Mouse (Mus musculus): ENCODE measurements around the gene Man2a2.
A peak's percentile ranks its signal among the peaks of the same experiment; 100 is the strongest.
"Not testable (repeated sequence)": the region's sequence is repeated elsewhere in the genome, so short reads cannot be mapped to it uniquely, and the experiment has no call there.

The Man2a2 gene

GRCm38 (mm10) chr7:80402651-80403321 lies 31.6 kb upstream of the Man2a2 start:
- Histone ChIP-seq H3K36me3 (ENCODE audit: insufficient read depth, low read length) (no peaks in the 10 kb centered on the region), H3K4me1 (replicated peaks; ENCODE audit: low read depth, low read length) (peaks cover 38% of the 10 kb centered on the region), H3K4me3 (replicated peaks; ENCODE audit: low read length) (peak overlapping the region; percentile 87), H3K27me3 (ENCODE audit: insufficient read depth, low read length) (peaks cover 71% of the 10 kb centered on the region), H3K9me3 (ENCODE audit: low read length) (no peaks in the 10 kb centered on the region)
- no peak for TF ChIP-seq POU5F1 (IDR thresholded peaks at IDR 0.05; ENCODE audit: borderline replicate concordance, low read length)
- TF ChIP-seq NANOG (IDR thresholded peaks at IDR 0.05; ENCODE audit: borderline replicate concordance, low read length): no peak
- no peak for TF ChIP-seq CTCF (conservative IDR thresholded peaks at IDR 0.05; ENCODE audit: low read length)

DNA sequence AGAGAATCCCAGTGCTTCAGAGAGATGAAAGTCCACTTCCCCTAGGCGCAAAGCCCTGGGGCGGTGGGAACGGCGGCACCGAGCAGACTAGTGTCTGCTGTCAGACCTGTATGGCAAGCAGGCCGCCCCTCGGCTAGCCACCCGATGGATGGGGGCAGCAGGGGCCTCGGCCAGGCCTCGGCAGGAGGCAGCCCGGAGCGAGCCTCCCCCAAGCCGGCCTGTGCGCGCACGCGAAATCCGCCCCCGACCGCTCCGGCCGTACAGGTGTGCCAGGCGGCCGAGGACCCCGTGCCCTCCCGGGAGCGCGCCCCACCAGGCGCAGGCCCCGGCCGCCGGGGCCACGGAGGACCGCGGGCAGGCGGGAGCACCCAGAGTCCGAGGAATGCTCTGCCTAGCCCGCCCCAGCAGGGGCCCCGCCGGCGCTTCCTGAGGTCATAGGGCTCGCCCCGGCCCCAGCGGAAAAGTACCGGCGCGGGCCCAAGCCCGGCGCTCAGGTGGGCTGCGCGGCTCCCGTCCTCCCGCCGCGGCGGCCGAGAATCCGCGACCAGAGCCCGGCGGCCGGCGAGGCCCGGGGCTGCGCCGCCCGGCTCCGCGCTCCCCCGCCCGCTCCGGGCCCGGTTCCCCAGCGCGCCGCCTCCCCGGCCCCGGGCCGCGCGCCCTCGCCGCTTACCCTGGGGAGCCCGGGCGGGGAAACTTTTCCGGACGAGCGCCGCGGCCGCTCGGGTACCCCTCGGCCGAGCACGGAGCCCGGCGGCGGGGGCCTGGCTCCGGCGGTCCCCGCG lies 30.9 kb upstream of the Man2a2 start:
- Histone ChIP-seq H3K4me1 (replicated peaks; ENCODE audit: low read depth, low read length) (peaks cover 39% of the 10 kb centered on the region), H3K36me3 (ENCODE audit: insufficient read depth, low read length) (peaks cover 1% of the 10 kb centered on the region), H3K4me3 (replicated peaks; ENCODE audit: low read length) (peak overlapping the region; percentile 87), H3K9me3 (ENCODE audit: low read length) (no peaks in the 10 kb centered on the region), H3K27me3 (ENCODE audit: insufficient read depth, low read length) (peaks cover 64% of the 10 kb centered on the region)
- TF ChIP-seq NANOG (IDR thresholded peaks at IDR 0.05; ENCODE audit: borderline replicate concordance, low read length) (no peak), CTCF (conservative IDR thresholded peaks at IDR 0.05; ENCODE audit: low read length) (no peak), POU5F1 (IDR thresholded peaks at IDR 0.05; ENCODE audit: borderline replicate concordance, low read length) (no peak)

DNA sequence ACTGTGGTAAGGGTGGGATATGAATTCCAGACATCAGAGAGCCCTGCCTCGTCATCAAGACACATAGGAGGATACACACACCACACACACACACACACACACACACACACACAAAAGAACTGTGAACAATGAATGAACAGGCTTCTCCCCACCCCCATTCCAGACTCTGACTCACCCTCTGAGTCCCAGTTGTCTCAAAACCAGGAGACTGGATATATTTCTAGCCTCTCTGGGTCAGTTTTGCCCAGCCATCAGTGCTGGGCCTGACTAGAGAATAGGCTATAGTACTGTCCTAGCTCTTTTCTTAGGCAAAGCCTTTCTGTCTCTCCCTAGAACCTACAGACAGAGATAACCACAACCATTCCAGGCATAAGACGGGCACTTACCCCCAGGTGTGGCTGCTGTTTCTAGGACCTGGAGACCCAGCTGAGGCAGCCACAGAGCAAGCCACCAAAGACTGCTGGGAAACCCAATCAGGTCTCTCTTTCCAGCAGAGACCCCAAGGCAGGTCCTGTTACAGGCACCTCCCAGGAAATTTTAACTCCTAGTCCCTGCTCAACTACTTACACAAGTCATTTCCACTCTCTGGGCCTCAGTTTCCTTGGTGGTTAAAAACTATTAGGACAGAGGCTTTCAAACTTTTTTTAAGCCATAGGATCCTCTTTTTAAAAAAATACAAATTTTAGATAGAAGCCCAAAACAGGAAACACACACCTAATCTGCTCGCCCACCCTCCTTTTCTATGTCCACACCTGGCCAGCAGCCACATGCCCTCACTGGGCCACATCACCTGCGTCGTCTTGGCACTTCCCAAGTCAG lies 30.1 kb upstream of the Man2a2 start:
- peaks cover 57% of the 10 kb centered on the region for H3K27me3 ChIP-seq (ENCODE audit: insufficient read depth, low read length)

DNA sequence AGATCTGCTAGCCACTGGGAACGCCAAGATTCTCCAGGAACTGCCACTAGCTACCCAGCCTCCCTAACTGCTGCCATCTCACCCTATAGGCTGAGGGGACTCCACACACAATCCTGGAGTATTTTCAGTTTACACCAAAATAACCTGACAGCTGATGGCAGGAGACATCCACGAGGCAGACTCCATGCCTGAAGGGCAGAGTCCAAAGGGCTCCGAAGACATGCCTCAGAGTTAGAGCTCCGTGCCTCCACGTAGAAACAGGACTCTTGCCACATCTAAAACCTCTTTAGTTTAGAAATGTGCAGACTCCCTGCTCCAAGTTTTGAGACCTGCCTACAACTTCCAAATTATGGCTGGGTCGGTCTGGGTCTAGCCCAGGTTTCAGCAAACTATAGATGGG lies 29.4 kb upstream of the Man2a2 start:
- H3K4me1 ChIP-seq (replicated peaks; ENCODE audit: low read depth, low read length): peaks cover 39% of the 10 kb centered on the region
- H3K27me3 ChIP-seq (ENCODE audit: insufficient read depth, low read length): peaks cover 50% of the 10 kb centered on the region
- no peaks in the 10 kb centered on the region for H3K9me3 ChIP-seq (ENCODE audit: low read length)
- peaks cover 12% of the 10 kb centered on the region for H3K36me3 ChIP-seq (ENCODE audit: insufficient read depth, low read length)
- H3K4me3 ChIP-seq (replicated peaks; ENCODE audit: low read length): no peak overlapping the region
- TF ChIP-seq POU5F1 (IDR thresholded peaks at IDR 0.05; ENCODE audit: borderline replicate concordance, low read length) (no peak), CTCF (conservative IDR thresholded peaks at IDR 0.05; ENCODE audit: low read length) (no peak), NANOG (IDR thresholded peaks at IDR 0.05; ENCODE audit: borderline replicate concordance, low read length) (no peak)

More for the DNA sequence above, 30.1 kb upstream of the Man2a2 start:
- H3K36me3 ChIP-seq (ENCODE audit: insufficient read depth, low read length): peaks cover 7% of the 10 kb centered on the region
- H3K4me1 ChIP-seq (replicated peaks; ENCODE audit: low read depth, low read length): peaks cover 39% of the 10 kb centered on the region
- TF ChIP-seq POU5F1 (IDR thresholded peaks at IDR 0.05; ENCODE audit: borderline replicate concordance, low read length): no peak
- TF ChIP-seq NANOG (IDR thresholded peaks at IDR 0.05; ENCODE audit: borderline replicate concordance, low read length): no peak
- TF ChIP-seq CTCF (conservative IDR thresholded peaks at IDR 0.05; ENCODE audit: low read length): no peak
- peak overlapping the region; percentile 87 for H3K4me3 ChIP-seq (replicated peaks; ENCODE audit: low read length)
- no peaks in the 10 kb centered on the region for H3K9me3 ChIP-seq (ENCODE audit: low read length)

DNA sequence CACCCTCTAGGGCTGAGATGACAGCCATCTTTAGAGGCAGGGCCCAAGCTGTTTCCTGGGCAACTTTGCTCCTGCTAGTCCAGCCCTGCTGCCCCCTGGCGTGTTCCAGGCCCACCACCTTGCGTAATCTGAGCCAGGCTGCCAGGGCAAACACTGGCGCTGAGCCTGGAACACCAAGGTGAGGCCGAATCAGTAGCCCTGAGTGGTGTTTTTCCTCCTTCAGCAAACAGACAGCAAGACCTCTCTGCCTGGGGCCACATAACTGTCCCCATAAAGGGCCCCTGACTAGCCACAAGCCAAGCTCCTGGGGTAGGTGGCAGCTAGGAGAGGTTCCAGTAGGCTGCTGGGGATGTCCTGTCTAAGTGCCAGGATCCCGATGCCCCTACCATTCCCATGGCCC lies 28.9 kb upstream of the Man2a2 start:
- no peaks in the 10 kb centered on the region for H3K9me3 ChIP-seq (ENCODE audit: low read length)
- no peak overlapping the region for H3K4me3 ChIP-seq (replicated peaks; ENCODE audit: low read length)
- TF ChIP-seq POU5F1 (IDR thresholded peaks at IDR 0.05; ENCODE audit: borderline replicate concordance, low read length) (no peak), CTCF (conservative IDR thresholded peaks at IDR 0.05; ENCODE audit: low read length) (no peak), NANOG (IDR thresholded peaks at IDR 0.05; ENCODE audit: borderline replicate concordance, low read length) (no peak)
- peaks cover 16% of the 10 kb centered on the region for H3K36me3 ChIP-seq (ENCODE audit: insufficient read depth, low read length)
- H3K27me3 ChIP-seq (ENCODE audit: insufficient read depth, low read length): peaks cover 46% of the 10 kb centered on the region
- peaks cover 39% of the 10 kb centered on the region for H3K4me1 ChIP-seq (replicated peaks; ENCODE audit: low read depth, low read length)

DNA sequence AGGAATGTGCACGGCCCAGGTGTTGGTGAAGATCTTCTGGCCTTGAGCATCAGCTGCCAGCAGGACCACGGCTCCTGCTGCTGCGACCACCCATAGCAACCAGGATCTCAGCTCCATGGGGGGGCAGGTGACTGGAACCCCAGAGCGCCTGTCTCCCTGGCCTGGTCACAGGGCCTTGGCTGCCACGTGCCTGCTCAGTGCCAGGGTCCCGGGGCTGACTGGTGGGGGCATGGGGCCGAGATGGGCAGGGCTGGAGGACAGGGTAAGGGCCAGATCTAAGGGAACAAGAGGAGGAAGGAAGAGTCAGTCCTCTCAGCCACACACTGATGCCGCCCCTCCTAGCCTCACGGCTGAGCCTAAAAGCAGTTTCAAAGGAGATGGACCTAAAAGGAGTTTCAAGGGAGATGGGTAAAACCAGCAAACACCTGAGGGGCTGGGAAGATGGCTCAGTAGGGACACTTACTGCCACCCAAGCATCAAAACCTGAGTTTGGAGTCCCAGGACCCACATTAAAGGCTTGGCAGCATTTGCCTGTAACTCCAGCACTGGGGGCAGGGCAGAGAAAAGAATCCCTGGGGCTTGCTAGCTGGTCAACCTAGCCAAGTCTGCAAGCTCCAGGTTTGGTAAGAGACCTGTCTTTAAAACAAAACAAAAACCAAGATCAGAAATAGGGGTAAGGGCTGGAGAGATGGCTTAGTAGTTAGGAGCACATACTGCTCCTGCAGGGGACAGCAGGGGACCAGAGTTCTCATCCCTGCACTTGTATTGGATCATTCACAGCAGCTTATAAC lies 27.7 kb upstream of the Man2a2 start:
- Histone ChIP-seq H3K36me3 (ENCODE audit: insufficient read depth, low read length) (peaks cover 16% of the 10 kb centered on the region), H3K27me3 (ENCODE audit: insufficient read depth, low read length) (peaks cover 34% of the 10 kb centered on the region), H3K4me3 (replicated peaks; ENCODE audit: low read length) (no peak overlapping the region), H3K9me3 (ENCODE audit: low read length) (no peaks in the 10 kb centered on the region), H3K4me1 (replicated peaks; ENCODE audit: low read depth, low read length) (peaks cover 33% of the 10 kb centered on the region)
- TF ChIP-seq CTCF (conservative IDR thresholded peaks at IDR 0.05; ENCODE audit: low read length) (no peak), NANOG (IDR thresholded peaks at IDR 0.05; ENCODE audit: borderline replicate concordance, low read length) (no peak), POU5F1 (IDR thresholded peaks at IDR 0.05; ENCODE audit: borderline replicate concordance, low read length) (no peak)

GRCm38 (mm10) chr7:80397986-80398385 lies 26.8 kb upstream of the Man2a2 start:
- peaks cover 25% of the 10 kb centered on the region for H3K4me1 ChIP-seq (replicated peaks; ENCODE audit: low read depth, low read length)
- TF ChIP-seq CTCF (conservative IDR thresholded peaks at IDR 0.05; ENCODE audit: low read length): no peak
- TF ChIP-seq NANOG (IDR thresholded peaks at IDR 0.05; ENCODE audit: borderline replicate concordance, low read length): no peak
- no peak for TF ChIP-seq POU5F1 (IDR thresholded peaks at IDR 0.05; ENCODE audit: borderline replicate concordance, low read length)
- H3K9me3 ChIP-seq (ENCODE audit: low read length): no peaks in the 10 kb centered on the region
- H3K4me3 ChIP-seq (replicated peaks; ENCODE audit: low read length): no peak overlapping the region
- peaks cover 26% of the 10 kb centered on the region for H3K27me3 ChIP-seq (ENCODE audit: insufficient read depth, low read length)
- H3K36me3 ChIP-seq (ENCODE audit: insufficient read depth, low read length): peaks cover 23% of the 10 kb centered on the region

DNA sequence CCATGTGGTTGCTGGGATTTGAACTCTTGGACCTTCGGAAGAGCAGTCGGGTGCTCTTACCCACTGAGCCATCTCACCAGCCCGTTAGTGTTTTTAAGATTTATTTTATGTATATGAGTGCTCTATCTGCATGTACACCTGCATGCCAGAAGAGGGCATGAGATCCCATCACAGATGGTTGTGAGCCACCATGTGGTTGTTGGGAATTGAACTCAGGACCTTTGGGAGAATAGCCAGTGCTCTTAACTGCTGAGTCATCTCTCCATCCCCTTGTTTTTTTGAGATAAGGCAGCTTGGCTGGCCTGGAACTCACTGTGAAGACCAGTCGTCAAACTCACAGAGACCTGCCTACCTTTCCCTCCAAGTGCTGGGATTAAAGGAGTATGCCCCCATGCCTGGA lies 25.3 kb upstream of the Man2a2 start:
- not testable (repeated sequence) for H3K4me3 ChIP-seq (replicated peaks; ENCODE audit: low read length); H3K9me3 ChIP-seq (ENCODE audit: low read length)
- H3K4me1 ChIP-seq (replicated peaks; ENCODE audit: low read depth, low read length): peaks cover 30% of the 10 kb centered on the region
- H3K27me3 ChIP-seq (ENCODE audit: insufficient read depth, low read length): peaks cover 24% of the 10 kb centered on the region
- H3K36me3 ChIP-seq (ENCODE audit: insufficient read depth, low read length): peaks cover 38% of the 10 kb centered on the region
